Mouse (Mus musculus) splenic B cell, adult 2 months (primary cell): ENCODE results near the gene Frmd4a.
"Not testable (repeated sequence)": the region's sequence is repeated elsewhere in the genome, so short reads cannot be mapped to it uniquely, and the experiment has no call there.

ENCODE experiments used
- DNase-seq: peaks from one replicate; pipeline ENCODE4 v3.0.0-alpha.2; 2011; ENCODE audit warnings: low read depth, low spot score
- H3K27me3 ChIP-seq: 2 replicates; pipeline ENCODE4 v1.6.1; 2012; ENCODE audit warnings: mild to moderate bottlenecking, low read length, moderate library complexity, mixed read lengths; ENCODE audit not compliant: control insufficient read depth, poor library complexity, insufficient read depth, severe bottlenecking
- H3K36me3 ChIP-seq: 2 replicates; pipeline ENCODE4 v1.6.1; 2012; ENCODE audit warnings: mild to moderate bottlenecking, low read length, moderate library complexity, mixed read lengths; ENCODE audit not compliant: control insufficient read depth, poor library complexity, insufficient read depth, severe bottlenecking

The Frmd4a gene

DNA sequence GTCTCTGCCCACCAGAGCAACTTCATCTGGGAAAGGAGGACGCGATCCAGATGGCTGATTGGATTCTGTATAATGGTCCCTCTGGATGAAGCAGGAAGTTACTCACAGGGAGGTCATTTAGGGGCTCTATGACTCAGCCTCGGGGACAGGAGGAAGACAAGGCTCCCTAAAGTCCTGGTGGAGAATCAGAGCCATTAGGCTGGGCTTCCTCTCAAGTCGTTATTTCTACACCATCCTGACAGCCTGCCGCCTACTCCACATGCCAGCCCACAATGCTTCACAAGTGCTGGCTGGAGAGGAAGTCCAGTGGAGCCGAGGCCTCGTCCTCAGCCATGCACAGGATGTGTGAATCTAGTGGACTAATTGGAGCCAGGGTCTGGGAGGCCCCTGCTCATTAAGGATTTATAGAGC lies 537.7 kb downstream of the Frmd4a start:
- no peaks in the 10 kb centered on the region for H3K36me3 ChIP-seq
- H3K27me3 ChIP-seq: no peaks in the 10 kb centered on the region
- no peak for DNase-seq

- no peak for DNase-seq
- H3K27me3 ChIP-seq: no peaks in the 10 kb centered on the region
- no peaks in the 10 kb centered on the region for H3K36me3 ChIP-seq
Measured at GRCm38 (mm10) chr2:4556188-4556587, 538.7 kb downstream of the Frmd4a start.

DNA sequence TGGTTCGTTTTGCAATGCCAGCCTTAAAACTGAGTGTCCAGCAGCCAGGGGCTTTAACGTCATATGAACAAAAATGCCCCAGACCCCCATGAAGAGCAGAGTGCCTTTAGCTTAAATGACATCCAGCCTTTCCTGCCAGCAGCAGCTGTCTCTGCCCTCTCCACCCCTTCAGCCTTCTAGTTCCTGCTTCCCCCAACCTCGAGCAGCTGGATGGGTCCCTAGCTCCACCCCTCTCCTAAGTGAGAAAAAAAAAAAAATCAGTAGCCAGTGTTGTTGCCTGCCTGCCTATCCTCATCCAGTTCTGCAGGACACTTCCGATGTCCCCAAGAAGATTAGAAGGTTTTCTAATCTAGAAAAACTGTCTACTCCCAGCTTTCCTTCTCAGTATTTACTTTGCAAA lies 539.5 kb downstream of the Frmd4a start:
- Histone ChIP-seq H3K27me3 (no peaks in the 10 kb centered on the region), H3K36me3 (no peaks in the 10 kb centered on the region)
- DNase-seq: no peak

DNA sequence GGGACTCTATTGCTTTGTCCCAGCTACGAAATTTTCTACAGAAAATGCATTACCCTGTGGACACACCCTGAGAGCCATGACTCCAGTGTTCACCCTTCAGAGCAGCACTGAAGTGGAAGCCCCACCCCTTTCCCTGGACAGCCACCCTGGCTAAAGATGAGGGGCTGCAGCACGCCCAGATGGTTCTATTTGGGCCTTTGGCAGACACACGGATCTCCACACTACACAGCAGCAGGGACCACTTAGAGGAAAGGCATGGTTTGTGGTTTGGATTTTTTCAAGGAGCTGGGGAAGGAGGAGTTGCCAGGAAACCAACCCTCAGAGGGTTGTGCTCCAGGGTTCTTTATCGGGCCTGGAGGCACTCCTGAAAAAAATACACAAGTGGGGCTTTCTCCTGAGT lies 539.9 kb downstream of the Frmd4a start:
- no peak for DNase-seq
- Histone ChIP-seq H3K27me3 (no peaks in the 10 kb centered on the region), H3K36me3 (no peaks in the 10 kb centered on the region)

GRCm38 (mm10) chr2:4558651-4559203 lies 541.2 kb downstream of the Frmd4a start:
- H3K36me3 ChIP-seq: no peaks in the 10 kb centered on the region
- H3K27me3 ChIP-seq: no peaks in the 10 kb centered on the region
- DNase-seq: peak; percentile 2

DNA sequence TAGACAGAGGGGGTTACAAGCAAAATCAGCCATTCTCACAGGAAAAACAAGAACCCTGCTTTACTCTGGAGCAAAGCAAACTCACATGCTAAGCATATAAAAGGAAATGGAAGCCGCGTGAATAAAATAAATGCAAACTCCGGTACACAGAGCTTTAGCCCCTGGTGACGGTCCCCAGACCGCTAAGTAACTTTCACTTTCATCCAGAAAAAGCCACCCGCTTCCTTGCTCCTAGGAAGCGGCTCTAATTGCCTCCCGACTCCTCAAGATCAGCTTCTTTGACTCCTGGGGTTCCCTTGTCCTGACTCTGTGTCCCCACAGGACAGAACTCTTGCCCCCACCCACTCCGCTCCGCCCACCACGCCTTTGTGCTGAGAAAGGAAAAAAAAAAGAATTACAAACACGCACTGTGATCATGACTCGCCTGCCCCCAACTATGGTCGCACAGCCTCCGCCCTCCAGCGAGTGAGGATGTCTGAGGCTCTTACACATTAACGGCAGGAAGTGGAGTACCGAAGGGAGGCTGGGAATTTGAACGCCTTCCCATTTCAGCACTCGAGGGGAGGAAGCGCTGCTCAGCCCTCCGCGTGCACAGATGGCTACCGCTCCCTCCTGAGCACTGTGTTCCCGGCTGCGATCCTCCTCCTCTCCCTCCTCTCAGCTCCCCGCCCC lies 541.8 kb downstream of the Frmd4a start:
- peak; percentile 44 for DNase-seq
- no peaks in the 10 kb centered on the region for H3K36me3 ChIP-seq
- H3K27me3 ChIP-seq: no peaks in the 10 kb centered on the region

- Histone ChIP-seq H3K27me3 (no peaks in the 10 kb centered on the region), H3K36me3 (no peaks in the 10 kb centered on the region)
- DNase-seq: peak; percentile 36
Measured at GRCm38 (mm10) chr2:4559883-4560247, 542.3 kb downstream of the Frmd4a start.

- H3K27me3 ChIP-seq: not testable (repeated sequence)
- peak; percentile 7 for DNase-seq
Measured at GRCm38 (mm10) chr2:4560516-4560915, 543.0 kb downstream of the Frmd4a start.

GRCm38 (mm10) chr2:4561196-4561595 lies 543.7 kb downstream of the Frmd4a start:
- no peaks in the 10 kb centered on the region for H3K27me3 ChIP-seq
- DNase-seq: no peak
- H3K36me3 ChIP-seq: no peaks in the 10 kb centered on the region

More at GRCm38 (mm10) chr2:4560516-4560915, 543.0 kb downstream of the Frmd4a start:
- H3K36me3 ChIP-seq: not testable (repeated sequence)

- no peak for DNase-seq
- no peaks in the 10 kb centered on the region for H3K36me3 ChIP-seq
Measured at GRCm38 (mm10) chr2:4562373-4562772, 544.9 kb downstream of the Frmd4a start.

GRCm38 (mm10) chr2:4562826-4563225 lies 545.3 kb downstream of the Frmd4a start:
- Histone ChIP-seq H3K36me3 (no peaks in the 10 kb centered on the region), H3K27me3 (no peaks in the 10 kb centered on the region)
- no peak for DNase-seq

More at GRCm38 (mm10) chr2:4562373-4562772, 544.9 kb downstream of the Frmd4a start:
- H3K27me3 ChIP-seq: no peaks in the 10 kb centered on the region

DNA sequence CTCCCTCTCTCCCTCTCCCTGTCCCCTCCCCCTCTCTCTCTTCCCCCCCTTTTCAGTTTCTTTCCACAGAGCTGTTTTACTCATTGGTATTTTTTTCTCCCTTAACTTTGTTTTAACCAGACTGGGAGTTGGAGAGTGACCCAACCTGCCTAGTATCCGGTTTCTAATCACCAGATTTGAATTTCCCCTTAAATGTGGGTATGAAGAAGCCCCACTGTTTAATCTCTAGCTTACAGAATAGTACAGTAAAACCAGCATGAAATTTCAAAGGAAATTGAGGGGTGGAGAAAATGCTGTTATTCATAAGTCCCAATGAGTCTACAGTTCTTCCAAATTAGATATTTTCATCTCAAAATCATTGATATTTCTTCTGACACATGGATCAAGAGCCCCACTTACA lies 545.8 kb downstream of the Frmd4a start:
- no peaks in the 10 kb centered on the region for H3K36me3 ChIP-seq
- H3K27me3 ChIP-seq: no peaks in the 10 kb centered on the region
- no peak for DNase-seq

GRCm38 (mm10) chr2:4566260-4566955 lies 548.9 kb downstream of the Frmd4a start:
- no peak for DNase-seq
- Histone ChIP-seq H3K36me3 (no peaks in the 10 kb centered on the region), H3K27me3 (no peaks in the 10 kb centered on the region)

GRCm38 (mm10) chr2:4566956-4567680 lies 549.6 kb downstream of the Frmd4a start:
- no peaks in the 10 kb centered on the region for H3K36me3 ChIP-seq
- H3K27me3 ChIP-seq: no peaks in the 10 kb centered on the region
- no peak for DNase-seq

- no peaks in the 10 kb centered on the region for H3K27me3 ChIP-seq
- no peak for DNase-seq
- no peaks in the 10 kb centered on the region for H3K36me3 ChIP-seq
Measured at GRCm38 (mm10) chr2:4568967-4569366, 551.5 kb downstream of the Frmd4a start.
